Mouse (Mus musculus): ENCODE measurements around the gene Syde2. TPM values are rescaled to one million over a fixed set of nuclear protein-coding genes. Genes with fewer than 3 reads are reported as not detected.
"Not testable (repeated sequence)": the region's sequence is repeated elsewhere in the genome, so short reads cannot be mapped to it uniquely, and the experiment has no call there.

Syde2 gene
- total RNA-seq, 2 experiments from 2014 or later: 6.0 to 7.7 TPM

- DNase-seq: not testable (repeated sequence)
Observed at GRCm38 (mm10) chr3:145965583-145965982, 22.1 kb upstream of the Syde2 start.

- no peak for DNase-seq
Observed at GRCm38 (mm10) chr3:145966806-145967205, 20.9 kb upstream of the Syde2 start.

GRCm38 (mm10) chr3:145969031-145969501 lies 18.6 kb upstream of the Syde2 start:
- no peak for DNase-seq

- no peak for DNase-seq
Observed at GRCm38 (mm10) chr3:145971501-145971900, 16.2 kb upstream of the Syde2 start.

- no peak for DNase-seq
Observed at GRCm38 (mm10) chr3:145974986-145975385, 12.7 kb upstream of the Syde2 start.

GRCm38 (mm10) chr3:145985333-145985925 lies 2.2 kb upstream of the Syde2 start:
- no peak for DNase-seq

- no peak for DNase-seq
Observed at GRCm38 (mm10) chr3:145986317-145987001, 1.2 kb upstream of the Syde2 start.

- peak; percentile 92 for DNase-seq
Observed at GRCm38 (mm10) chr3:145987970-145988683, 457 bp downstream of the Syde2 start.

GRCm38 (mm10) chr3:145988684-145989575 lies 1.3 kb downstream of the Syde2 start:
- peak; percentile 9 to 24 for DNase-seq

GRCm38 (mm10) chr3:145989576-145990081 lies 2.0 kb downstream of the Syde2 start:
- DNase-seq: no peak

- no peak for DNase-seq
Observed at GRCm38 (mm10) chr3:145991130-145991529, 3.5 kb downstream of the Syde2 start.

- no peak for DNase-seq
Observed at GRCm38 (mm10) chr3:145991976-145992730, 4.5 kb downstream of the Syde2 start.

- peak; percentile 51 to 68 for DNase-seq
Observed at GRCm38 (mm10) chr3:145992796-145993195, 5.1 kb downstream of the Syde2 start.

GRCm38 (mm10) chr3:145993481-145994201 lies 6.0 kb downstream of the Syde2 start:
- no peak for DNase-seq

- DNase-seq: peak in 1 of 2 experiments; percentile 25
Observed at GRCm38 (mm10) chr3:145995489-145995888, 7.8 kb downstream of the Syde2 start.

- DNase-seq: not testable (repeated sequence)
Observed at GRCm38 (mm10) chr3:145996539-145996938, 8.9 kb downstream of the Syde2 start.

GRCm38 (mm10) chr3:146004347-146005051 lies 16.8 kb downstream of the Syde2 start:
- no peak for DNase-seq

GRCm38 (mm10) chr3:146007872-146008271 lies 20.2 kb downstream of the Syde2 start:
- DNase-seq: no peak

- peak; percentile 61 to 69 for DNase-seq
Observed at GRCm38 (mm10) chr3:146009859-146010645, 22.4 kb downstream of the Syde2 start.
